Mouse (Mus musculus) kidney, embryonic 15.5 days (tissue): ENCODE measurements around the gene Tex46. TPM values are rescaled to one million over a fixed set of nuclear protein-coding genes. Genes with fewer than 3 reads are reported as not detected.

ENCODE experiments used
- ATAC-seq: fragments of 200-750 bp; cut with Nextera tagmentation; replicated peaks from 2 replicates; pipeline ENCODE4 v1.8.0; 2017; ENCODE audit warnings: moderate TSS enrichment; ENCODE audit not compliant: low FRiP score
- H3K27ac ChIP-seq: fragments of 300-500 bp; sonication (generic); 2 replicates; pipeline ENCODE4 v1.5.1; 2015; ENCODE audit warnings: mild to moderate bottlenecking, inconsistent platforms
- H3K27me3 ChIP-seq: fragments of 300-500 bp; sonication (generic); 2 replicates; pipeline ENCODE4 v1.6.1; 2015; ENCODE audit warnings: inconsistent platforms
- H3K36me3 ChIP-seq: fragments of 300-500 bp; sonication (generic); 2 replicates; pipeline ENCODE4 v1.6.1; 2015; ENCODE audit warnings: inconsistent platforms
- H3K4me1 ChIP-seq: fragments of 300-500 bp; sonication (generic); 2 replicates; pipeline ENCODE4 v1.6.1; 2015; ENCODE audit warnings: inconsistent platforms
- H3K4me2 ChIP-seq: fragments of 300-500 bp; sonication (generic); 2 replicates; pipeline ENCODE4 v1.6.1; 2015; ENCODE audit warnings: moderate library complexity, mild to moderate bottlenecking, inconsistent platforms
- H3K4me3 ChIP-seq: fragments of 300-500 bp; sonication (generic); replicated peaks from 2 replicates; pipeline ENCODE4 v1.5.1; 2015; ENCODE audit warnings: mild to moderate bottlenecking, inconsistent platforms
- H3K9ac ChIP-seq: fragments of 300-500 bp; sonication (generic); 2 replicates; pipeline ENCODE4 v1.6.1; 2015; ENCODE audit warnings: mild to moderate bottlenecking, inconsistent platforms
- H3K9me3 ChIP-seq: fragments of 300-500 bp; sonication (generic); replicated peaks from 2 replicates; pipeline ENCODE4 v1.6.1; 2016; ENCODE audit warnings: inconsistent platforms
- WGBS: fragments of 180-500 bp; shearing (Covaris S2); methylation state at CpG from one replicate; pipeline ENCODE4 v1.1.7; 2015; ENCODE audit warnings: mixed read lengths; 5-methylcytosine and 5-hydroxymethylcytosine counted together
- polyA plus RNA-seq: library from polyadenylated mRNA; unstranded; fragments of >200 nt; fragmentation: Nextera tagmentation; extraction: Ambion mirVana; gene quantifications from 2 replicates; pipeline ENCODE4 v1.2.1, GENCODE M21; 2015

The Tex46 gene
- polyA plus RNA-seq, 1 experiment from 2014 or later = not detected

DNA sequence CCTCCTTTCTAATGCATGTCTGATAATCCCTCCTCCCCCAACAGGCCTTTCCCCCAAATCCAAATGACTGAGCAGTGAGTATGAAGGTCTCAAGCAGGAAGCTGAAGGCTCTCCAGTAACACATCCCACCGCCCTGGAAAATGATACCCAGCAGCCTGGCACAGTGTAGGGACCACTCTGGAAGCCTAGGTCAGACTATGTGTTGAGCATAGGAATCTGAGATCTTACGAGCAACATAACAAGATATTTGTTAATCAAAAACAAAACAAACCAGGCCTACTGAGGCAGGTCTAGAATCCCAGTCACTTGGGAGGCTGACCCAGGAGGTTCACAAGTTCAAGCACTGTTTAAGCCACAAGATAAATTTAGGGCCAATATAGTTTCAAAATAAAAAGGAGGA lies 9.7 kb upstream of the Tex46 start:
- no peak for ATAC-seq
- Histone ChIP-seq H3K9me3 (no peaks in the 10 kb centered on the region), H3K4me2 (peak overlapping the region; percentile 59), H3K9ac (0 out of 2 replicates have a peak overlapping the region, but pooled peaks have one; percentile 99), H3K27ac (peak overlapping the region; percentile 41; the same call in 1 of the 2 replicates), H3K4me1 (peaks cover 18% of the 10 kb centered on the region), H3K27me3 (no peaks in the 10 kb centered on the region), H3K4me3 (peak overlapping the region; percentile 88), H3K36me3 (no peaks in the 10 kb centered on the region)
- WGBS = 65% methylated on average over 2 of the region's 2 CpGs

DNA sequence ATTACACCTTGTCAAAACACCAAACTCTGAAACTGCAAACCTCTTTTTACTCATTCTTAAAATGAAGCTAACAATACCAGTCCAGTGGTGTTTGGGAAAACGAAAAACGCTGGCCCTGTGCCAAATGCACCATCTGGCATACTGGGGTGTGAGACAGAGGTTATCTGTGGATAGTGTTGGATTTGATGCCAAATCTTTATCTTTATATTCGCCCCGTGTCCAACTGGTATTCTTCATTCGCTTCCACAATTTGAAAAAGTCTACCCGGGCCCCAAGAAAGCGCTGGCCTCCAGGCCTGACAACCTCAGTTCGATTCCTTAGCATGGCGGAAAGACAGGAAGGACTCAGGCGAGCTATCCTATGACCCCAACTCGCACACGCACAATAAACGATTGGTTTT lies 8.8 kb upstream of the Tex46 start:
- peak overlapping the region; percentile 59 for H3K4me2 ChIP-seq
- H3K4me3 ChIP-seq = peak overlapping the region; percentile 88
- no peaks in the 10 kb centered on the region for H3K36me3 ChIP-seq
- H3K9me3 ChIP-seq = no peaks in the 10 kb centered on the region
- H3K9ac ChIP-seq = peak overlapping the region; percentile 99
- under 1% methylated on average over 13 of the region's 13 CpGs for WGBS
- peak overlapping the region; percentile 92 for H3K27ac ChIP-seq
- H3K4me1 ChIP-seq = peaks cover 18% of the 10 kb centered on the region
- ATAC-seq = no peak; the same call in 1 of the 2 replicates
- H3K27me3 ChIP-seq = no peaks in the 10 kb centered on the region

DNA sequence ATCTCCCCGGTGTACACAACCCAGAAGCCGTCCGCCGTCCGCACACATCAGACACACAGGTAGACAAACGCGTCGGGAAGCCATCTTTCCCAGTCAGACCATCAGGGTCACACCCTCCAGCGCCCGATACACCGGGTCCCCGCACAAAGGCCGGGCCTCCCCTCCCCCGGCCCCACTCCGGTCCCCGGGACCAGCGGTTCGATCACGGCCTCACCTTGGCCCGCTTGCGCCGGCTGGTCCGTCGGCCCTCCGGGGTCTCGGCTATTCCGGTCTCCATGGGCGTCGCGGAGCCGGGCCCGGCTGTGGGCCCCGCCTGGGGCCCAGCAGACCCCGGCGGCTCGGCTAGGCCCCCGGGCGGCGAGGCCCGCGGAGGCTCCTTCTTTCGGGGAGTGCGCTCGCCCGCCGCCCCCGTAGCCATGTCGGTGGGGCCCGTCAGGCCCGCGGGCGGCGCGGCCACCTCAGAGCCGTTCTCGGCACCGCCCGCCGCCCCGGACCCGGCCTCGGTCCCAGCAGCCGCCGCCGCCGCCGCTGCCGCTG lies 8.2 kb upstream of the Tex46 start:
- H3K27me3 ChIP-seq = no peaks in the 10 kb centered on the region
- H3K27ac ChIP-seq = peak overlapping the region; percentile 92
- WGBS = under 1% methylated on average over 49 of the region's 68 CpGs
- peak overlapping the region; percentile 99 for H3K9ac ChIP-seq
- peak overlapping the region; percentile 88 for H3K4me3 ChIP-seq
- no peaks in the 10 kb centered on the region for H3K9me3 ChIP-seq
- peak overlapping the region; percentile 59 for H3K4me2 ChIP-seq
- H3K4me1 ChIP-seq = peaks cover 18% of the 10 kb centered on the region
- peak; percentile 65 for ATAC-seq
- H3K36me3 ChIP-seq = no peaks in the 10 kb centered on the region

DNA sequence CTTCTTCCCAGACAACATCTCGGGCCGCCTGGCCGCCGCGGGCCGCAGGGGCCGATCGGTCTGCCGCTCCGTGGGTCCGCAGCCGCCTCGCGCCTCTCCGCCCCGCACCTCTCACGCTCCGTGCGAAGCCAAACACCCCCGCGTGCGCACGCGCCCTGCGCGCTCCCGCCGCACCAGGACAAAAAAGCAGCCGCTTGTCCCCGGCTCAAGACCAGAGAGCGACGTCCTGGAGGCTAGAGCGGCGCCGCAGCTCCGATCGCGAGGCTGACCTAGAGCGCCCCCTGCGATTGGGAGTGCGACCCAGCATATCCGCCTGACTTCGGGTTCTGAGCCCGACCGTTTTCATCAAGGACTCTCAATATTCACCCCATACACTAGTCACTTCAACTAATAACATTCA lies 7.7 kb upstream of the Tex46 start, which contains the start of gene Kdm1a:
Kdm1a (minus strand) TSS at position 156 of the 400 bp plus-strand sequence.
- WGBS = under 1% methylated on average over 45 of the region's 45 CpGs
- ATAC-seq = peak; percentile 87
- peaks cover 17% of the 10 kb centered on the region for H3K4me1 ChIP-seq
- H3K36me3 ChIP-seq = no peaks in the 10 kb centered on the region
- H3K27me3 ChIP-seq = no peaks in the 10 kb centered on the region
- H3K9me3 ChIP-seq = no peaks in the 10 kb centered on the region
- peak within 1 kb of the TSS; percentile 59 for H3K4me2 ChIP-seq
- H3K4me3 ChIP-seq = peak within 1 kb of the TSS; percentile 88
- peak within 1 kb of the TSS; percentile 99 for H3K9ac ChIP-seq
- H3K27ac ChIP-seq = peak within 1 kb of the TSS; percentile 92

DNA sequence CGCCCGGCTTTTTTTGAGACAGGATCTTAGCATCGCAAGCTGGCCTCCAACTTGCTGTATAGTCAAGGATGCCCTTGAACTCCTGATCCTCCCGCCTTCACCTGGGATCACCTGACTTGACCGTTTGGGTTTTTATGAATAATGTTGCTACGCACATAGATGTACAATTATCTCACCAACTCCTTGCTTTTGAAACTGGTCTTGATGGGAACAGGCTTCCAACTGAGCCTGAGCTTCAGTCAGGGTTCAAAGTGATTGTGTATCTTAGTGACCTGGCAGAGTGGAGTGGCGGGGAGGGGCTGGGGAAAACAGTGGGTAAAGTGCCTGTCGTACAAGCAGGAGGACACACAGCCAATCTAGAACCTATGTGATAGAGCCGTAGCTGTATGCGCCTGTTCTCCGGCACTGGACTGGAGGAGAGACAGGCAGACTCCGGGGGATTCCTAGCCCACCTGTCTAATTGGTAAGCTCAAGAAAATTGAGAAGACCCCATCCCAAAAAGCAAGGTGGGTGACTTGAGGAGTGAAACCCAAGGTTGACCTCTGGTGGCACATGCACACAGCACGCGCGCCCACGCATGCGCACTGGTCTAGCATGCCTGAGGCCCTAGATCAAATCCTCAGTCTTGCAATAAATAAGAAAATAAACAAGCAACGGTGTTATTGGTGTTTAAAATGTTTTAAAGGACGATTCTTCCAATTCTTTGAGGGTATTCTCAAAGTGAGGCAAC lies 4.3 kb upstream of the Tex46 start:
- no peak overlapping the region for H3K9ac ChIP-seq

DNA sequence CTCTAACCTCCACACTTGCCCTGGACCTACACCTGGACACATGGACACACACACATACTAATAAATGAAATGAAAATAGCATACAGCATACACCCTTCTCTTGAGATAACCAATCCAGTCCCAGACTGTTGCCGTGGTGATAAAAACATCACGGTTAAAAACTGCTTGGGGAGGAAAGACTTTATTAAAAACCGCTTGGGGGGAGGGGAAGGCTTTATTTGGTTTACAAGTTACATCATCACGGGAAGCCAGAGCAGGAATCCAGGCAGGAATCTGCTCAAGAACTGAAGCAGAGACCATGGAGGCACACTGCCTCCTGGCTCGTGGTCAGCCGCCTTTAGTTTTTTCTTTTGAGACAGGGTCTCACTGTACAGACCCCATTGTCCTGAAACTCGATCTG lies 3.4 kb downstream of the Tex46 start:
- H3K4me3 ChIP-seq = no peak overlapping the region
- 65% methylated on average over 7 of the region's 7 CpGs for WGBS
- ATAC-seq = no peak

More for the DNA sequence above, 4.3 kb upstream of the Tex46 start:
- H3K4me2 ChIP-seq = no peak overlapping the region
- no peak for ATAC-seq
- peaks cover 8% of the 10 kb centered on the region for H3K4me1 ChIP-seq
- WGBS = 90% methylated on average over 19 of the region's 19 CpGs
- H3K9me3 ChIP-seq = no peaks in the 10 kb centered on the region
- H3K36me3 ChIP-seq = no peaks in the 10 kb centered on the region
- H3K4me3 ChIP-seq = no peak overlapping the region
- no peak overlapping the region for H3K27ac ChIP-seq
- no peaks in the 10 kb centered on the region for H3K27me3 ChIP-seq

DNA sequence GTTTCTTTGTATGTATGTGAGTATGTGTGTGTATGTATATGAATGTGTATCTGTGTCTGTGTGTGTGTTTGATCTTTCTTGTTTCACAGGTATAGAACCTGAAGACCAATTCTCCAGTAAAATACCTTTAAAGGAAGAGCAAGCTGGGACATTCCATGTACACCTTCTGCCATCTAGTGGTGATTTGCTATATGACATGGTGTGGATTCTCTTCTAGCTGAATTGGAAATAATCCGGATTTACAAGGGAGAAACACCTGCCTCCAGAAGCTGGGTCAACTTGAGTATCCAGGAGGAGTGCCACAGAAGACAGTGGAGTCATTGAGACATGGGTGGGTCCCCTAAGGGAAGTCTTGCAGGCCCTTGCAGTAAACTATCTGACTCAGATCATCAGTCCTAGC lies 11.1 kb downstream of the Tex46 start:
- WGBS = 3% methylated on average over 1 of the region's 1 CpGs

More for the DNA sequence above, 3.4 kb downstream of the Tex46 start:
- Histone ChIP-seq H3K4me1 (0 out of 2 replicates have a peak, but pooled peaks cover 3% of the 10 kb centered on the region), H3K4me2 (no peak overlapping the region), H3K9me3 (no peaks in the 10 kb centered on the region; the same call in 1 of the 2 replicates), H3K27ac (no peak overlapping the region), H3K9ac (no peak overlapping the region), H3K36me3 (no peaks in the 10 kb centered on the region), H3K27me3 (no peaks in the 10 kb centered on the region)

DNA sequence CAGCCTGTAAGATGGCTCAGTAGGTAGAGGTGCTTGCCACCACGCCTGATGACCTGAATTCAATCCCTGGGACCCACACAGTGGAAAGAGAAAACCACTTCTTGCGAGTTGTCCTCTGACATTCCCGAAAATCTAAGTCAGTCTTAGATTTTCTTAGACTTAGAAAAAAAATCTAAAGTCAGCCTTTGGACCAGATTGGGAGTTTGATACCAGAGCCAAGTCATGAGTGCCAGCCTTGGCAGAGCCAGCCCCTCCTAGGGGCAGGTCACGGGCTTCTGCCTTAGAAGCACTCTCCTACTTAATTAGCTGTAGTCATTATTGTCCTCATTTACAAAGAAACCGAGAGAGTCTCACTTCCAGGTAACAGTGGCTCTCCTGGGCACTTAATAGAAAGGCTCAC lies 11.7 kb downstream of the Tex46 start:
- H3K36me3 ChIP-seq = no peaks in the 10 kb centered on the region
- H3K9me3 ChIP-seq = no peaks in the 10 kb centered on the region; the same call in 1 of the 2 replicates
- no peak overlapping the region for H3K9ac ChIP-seq
- WGBS = 49% methylated on average over 5 of the region's 5 CpGs
- H3K4me2 ChIP-seq = no peak overlapping the region
- no peak for ATAC-seq
- peaks cover 11% of the 10 kb centered on the region; the same call in 1 of the 2 replicates for H3K4me1 ChIP-seq
- H3K27me3 ChIP-seq = peaks cover 11% of the 10 kb centered on the region; the same call in 1 of the 2 replicates
- no peak overlapping the region for H3K4me3 ChIP-seq
- H3K27ac ChIP-seq = no peak overlapping the region

More for the DNA sequence above, 11.1 kb downstream of the Tex46 start:
- Histone ChIP-seq H3K4me2 (no peak overlapping the region), H3K36me3 (no peaks in the 10 kb centered on the region), H3K4me1 (peaks cover 11% of the 10 kb centered on the region; the same call in 1 of the 2 replicates), H3K9ac (no peak overlapping the region), H3K27me3 (peaks cover 11% of the 10 kb centered on the region; the same call in 1 of the 2 replicates), H3K27ac (no peak overlapping the region), H3K9me3 (no peaks in the 10 kb centered on the region; the same call in 1 of the 2 replicates), H3K4me3 (no peak overlapping the region)
- no peak for ATAC-seq

DNA sequence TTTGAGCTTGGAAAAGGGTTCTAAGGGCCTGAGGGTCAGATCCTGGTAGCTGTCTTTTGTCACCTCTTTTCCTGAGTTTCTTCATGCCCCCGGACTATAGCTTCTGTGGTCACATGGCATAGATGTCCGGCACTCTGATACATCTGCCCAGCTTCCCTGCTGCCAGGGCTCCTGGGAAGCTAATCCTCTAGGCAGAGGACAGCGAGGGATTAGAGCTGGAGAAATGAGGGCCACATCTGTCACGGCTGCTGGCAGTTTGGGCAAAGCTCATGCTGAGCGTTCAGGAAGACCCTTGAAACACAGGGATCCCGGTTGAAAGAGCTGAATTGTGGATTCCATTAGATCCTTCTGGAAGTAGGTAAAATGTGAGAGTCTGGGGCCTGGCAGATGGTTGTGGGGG lies 12.2 kb downstream of the Tex46 start, which contains the start of gene Lactbl1:
Lactbl1 (plus strand) TSS at position 234 of the 400 bp plus-strand sequence.
- Histone ChIP-seq H3K9ac (no peak within 1 kb of the TSS), H3K36me3 (no peaks in the 10 kb centered on the region), H3K4me3 (no peak within 1 kb of the TSS), H3K9me3 (no peaks in the 10 kb centered on the region; the same call in 1 of the 2 replicates), H3K4me1 (peaks cover 11% of the 10 kb centered on the region; the same call in 1 of the 2 replicates), H3K27me3 (peaks cover 11% of the 10 kb centered on the region; the same call in 1 of the 2 replicates), H3K4me2 (no peak within 1 kb of the TSS), H3K27ac (no peak within 1 kb of the TSS)
- 46% methylated on average over 6 of the region's 6 CpGs for WGBS
- ATAC-seq = no peak

DNA sequence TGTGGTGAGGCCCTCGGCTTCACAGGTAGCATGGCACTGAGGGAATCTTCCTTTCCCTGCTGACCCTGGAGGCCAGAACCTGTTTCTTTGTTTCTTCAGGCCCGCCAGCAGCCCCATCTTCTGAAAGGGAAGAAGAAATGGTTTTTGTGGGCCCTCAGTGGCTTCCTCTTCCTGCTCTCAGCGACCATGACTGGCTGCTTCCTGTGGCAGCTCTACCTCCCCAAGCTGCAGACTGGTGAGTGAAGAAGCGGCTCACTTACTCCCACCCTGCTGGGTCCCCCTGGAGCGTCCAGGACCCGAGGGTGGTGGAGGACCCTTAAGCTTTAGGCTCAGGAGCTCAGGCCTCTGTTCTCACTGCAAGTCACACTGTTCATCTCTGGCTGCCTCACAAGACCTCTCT lies 16.4 kb downstream of the Tex46 start:
- Histone ChIP-seq H3K36me3 (no peaks in the 10 kb centered on the region), H3K4me1 (0 out of 2 replicates have a peak, but pooled peaks cover 4% of the 10 kb centered on the region), H3K9ac (no peak overlapping the region), H3K4me2 (no peak overlapping the region), H3K27ac (no peak overlapping the region), H3K4me3 (no peak overlapping the region), H3K9me3 (no peaks in the 10 kb centered on the region), H3K27me3 (peaks cover 11% of the 10 kb centered on the region; the same call in 1 of the 2 replicates)
- no peak for ATAC-seq
- WGBS = 69% methylated on average over 6 of the region's 6 CpGs

DNA sequence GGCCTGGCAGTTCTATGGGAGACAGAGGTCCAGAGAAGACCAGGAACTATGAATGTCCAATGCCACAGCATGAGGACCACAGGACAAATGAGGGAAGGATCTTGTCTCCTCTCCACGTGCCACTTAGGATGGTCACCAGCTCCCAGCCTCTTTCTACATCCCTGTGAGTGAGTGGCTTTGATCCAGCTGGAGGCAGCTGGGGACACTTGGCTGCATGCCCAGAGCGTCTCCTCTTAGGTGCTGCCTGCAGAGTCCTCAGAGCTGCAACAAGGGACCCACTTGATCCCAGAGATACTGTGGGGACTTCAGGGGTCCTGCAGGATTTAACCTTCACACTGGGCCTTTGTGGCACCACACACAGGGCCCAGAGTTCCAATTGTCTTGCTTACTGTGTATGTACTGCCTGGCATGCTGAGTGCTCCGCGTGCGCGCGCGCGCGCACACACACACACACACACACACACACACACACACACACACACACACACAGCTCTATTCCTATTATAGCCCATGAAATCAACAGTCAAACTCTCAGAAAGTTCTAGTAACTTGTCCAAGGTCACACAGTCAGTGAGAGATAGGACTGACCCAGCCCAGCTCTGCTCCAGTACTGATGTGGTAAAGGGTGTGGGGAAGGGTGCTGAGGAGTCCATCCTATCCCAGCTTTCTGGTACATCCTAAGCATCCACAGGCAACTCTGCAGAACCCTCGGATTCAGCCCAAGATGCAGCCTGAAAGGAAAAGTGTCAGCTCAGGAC lies 21.2 kb downstream of the Tex46 start:
- ATAC-seq = no peak
- 81% methylated on average over 11 of the region's 11 CpGs for WGBS
- Histone ChIP-seq H3K27me3 (peaks cover 8% of the 10 kb centered on the region), H3K9me3 (no peaks in the 10 kb centered on the region), H3K27ac (no peak overlapping the region), H3K4me1 (0 out of 2 replicates have a peak, but pooled peaks cover 4% of the 10 kb centered on the region), H3K36me3 (no peaks in the 10 kb centered on the region), H3K4me2 (no peak overlapping the region), H3K4me3 (no peak overlapping the region), H3K9ac (no peak overlapping the region)
